Mouse (Mus musculus) cerebellum, adult 9-10 months (tissue): Measurements from ENCODE around the gene Mast1.

Source experiments
- DNase-seq: peaks from one replicate; pipeline ENCODE4 v3.0.0; 2022

Gene Mast1

GRCm38 (mm10) chr8:84973079-84973478 lies 35.9 kb upstream of the Mast1 start:
- no peak for DNase-seq

GRCm38 (mm10) chr8:84970913-84971312 lies 33.8 kb upstream of the Mast1 start:
- DNase-seq: peak; percentile 42

- peak; percentile 47 for DNase-seq
These were observed 33.1 kb upstream of the Mast1 start for GRCm38 (mm10) chr8:84970135-84970790.

- peak; percentile 78 for DNase-seq
These were observed 32.3 kb upstream of the Mast1 start, which contains the start of the genes Gm49661, Prdx2 and Rnaseh2a for GRCm38 (mm10) chr8:84969241-84970134. Gene Gm49661, minus strand, starts transcription at chr8:84969433. Gene Prdx2, plus strand, starts transcription at chr8:84969587. Gene Rnaseh2a, minus strand, starts transcription at chr8:84969767.

- DNase-seq: no peak
These were observed 31.5 kb upstream of the Mast1 start for GRCm38 (mm10) chr8:84968650-84969049.

- DNase-seq: no peak
These were observed 30.6 kb upstream of the Mast1 start for GRCm38 (mm10) chr8:84967532-84968304.

GRCm38 (mm10) chr8:84966603-84967002 lies 29.4 kb upstream of the Mast1 start:
- peak; percentile 56 for DNase-seq

- peak; percentile 96 for DNase-seq
These were observed 28.7 kb upstream of the Mast1 start for GRCm38 (mm10) chr8:84965731-84966291.

- no peak for DNase-seq
These were observed 26.8 kb upstream of the Mast1 start for GRCm38 (mm10) chr8:84963952-84964351.

- no peak for DNase-seq
These were observed 22.7 kb upstream of the Mast1 start for GRCm38 (mm10) chr8:84959811-84960210.

- peak; percentile 90 for DNase-seq
These were observed 19.6 kb upstream of the Mast1 start for GRCm38 (mm10) chr8:84956768-84957167.

- DNase-seq: no peak
These were observed 15.6 kb upstream of the Mast1 start for GRCm38 (mm10) chr8:84952612-84953255.

- DNase-seq: no peak
These were observed 12.6 kb upstream of the Mast1 start for GRCm38 (mm10) chr8:84949753-84950152.

GRCm38 (mm10) chr8:84947241-84947545 lies 10.0 kb upstream of the Mast1 start:
- DNase-seq: no peak

- peak; percentile 82 for DNase-seq
These were observed 9.5 kb upstream of the Mast1 start, which contains the start of gene Rtbdn for GRCm38 (mm10) chr8:84946528-84947240. Gene Rtbdn, plus strand, starts transcription at chr8:84946991.

- DNase-seq: peak; percentile 78
These were observed 8.7 kb upstream of the Mast1 start for GRCm38 (mm10) chr8:84945633-84946527.

GRCm38 (mm10) chr8:84945235-84945632 lies 8.1 kb upstream of the Mast1 start:
- DNase-seq: peak; percentile 73

- DNase-seq: peak; percentile 81
These were observed 7.5 kb upstream of the Mast1 start for GRCm38 (mm10) chr8:84944478-84945160.

GRCm38 (mm10) chr8:84943699-84944098 lies 6.5 kb upstream of the Mast1 start:
- DNase-seq: no peak
